Mouse (Mus musculus): ENCODE results near the gene Olfr320. TPM values are rescaled to one million over a fixed set of nuclear protein-coding genes. Genes with fewer than 3 reads are reported as not detected.
"Not testable (repeated sequence)": the region's sequence is repeated elsewhere in the genome, so short reads cannot be mapped to it uniquely, and the experiment has no call there.

Gene Olfr320
- polyA plus RNA-seq, 1 experiment from 2014 or later, result not detected

DNA sequence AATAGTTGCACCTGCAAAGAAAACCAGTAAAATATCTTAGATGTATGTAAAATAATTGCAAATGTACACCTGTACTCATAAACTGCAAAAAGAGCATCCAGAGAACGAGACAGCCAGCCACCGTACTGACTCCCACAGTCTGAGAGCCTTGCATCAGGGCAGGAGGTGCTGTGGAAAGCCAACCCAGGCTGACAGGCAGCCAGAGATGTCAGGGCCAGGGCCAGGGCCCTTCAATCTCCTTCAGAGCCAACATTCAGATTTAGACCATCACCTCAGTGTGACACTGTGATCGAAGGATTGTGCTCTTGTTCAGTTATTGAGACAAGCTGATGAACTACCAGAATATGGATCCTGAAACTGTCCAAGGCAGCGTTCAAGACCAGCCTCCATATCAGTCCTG lies 38.8 kb downstream of the Olfr320 start:
- no peak for ATAC-seq (replicated peaks; ENCODE audit: insufficient number of reproducible peaks, low FRiP score, low TSS enrichment, low read depth)
- WGBS, result 81% methylated on average over 4 of the region's 4 CpGs
- no peaks in the 10 kb centered on the region for H3K27me3 ChIP-seq (ENCODE audit: control insufficient read depth, insufficient read depth, low read length)

DNA sequence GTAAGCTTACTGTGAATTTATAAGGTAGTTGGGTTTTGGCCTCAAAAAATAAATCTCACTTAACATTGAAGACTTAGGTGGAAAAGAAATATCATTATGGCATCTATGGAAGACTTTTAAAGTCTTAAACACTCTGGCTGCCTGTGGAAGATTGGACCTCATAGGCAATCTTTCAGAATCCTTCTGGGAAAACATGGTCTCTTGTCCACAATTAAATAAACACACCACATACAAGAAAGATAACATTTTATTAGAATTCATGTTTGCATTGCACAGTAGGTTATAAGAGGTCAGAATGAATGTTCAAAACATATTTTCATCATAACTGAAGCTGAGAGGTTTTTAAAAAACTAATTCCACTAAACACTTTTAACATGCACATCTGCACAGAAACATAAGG lies 43.0 kb downstream of the Olfr320 start, which contains the start of gene Olfr318:
Gene Olfr318, minus strand, starts transcription at position 101 of the 400 bp plus-strand sequence.
- H3K9ac ChIP-seq (replicated peaks; ENCODE audit: low read length), result no peak within 1 kb of the TSS
- no peaks in the 10 kb centered on the region for H3K9me3 ChIP-seq (replicated peaks; ENCODE audit: control insufficient read depth, low read length)
- H3K4me3 ChIP-seq (ENCODE audit: low read depth, low read length), result no peak within 1 kb of the TSS
- no peaks in the 10 kb centered on the region for H3K27me3 ChIP-seq (ENCODE audit: control insufficient read depth, insufficient read depth, low read length)
- no peak for ATAC-seq (replicated peaks; ENCODE audit: insufficient number of reproducible peaks, low FRiP score, low TSS enrichment, low read depth)
- H3K4me2 ChIP-seq (ENCODE audit: low read depth, low read length), result no peak within 1 kb of the TSS
- no peak for DNase-seq (ENCODE audit: low spot score)
- no peaks in the 10 kb centered on the region for H3K4me1 ChIP-seq (ENCODE audit: control insufficient read depth, insufficient read depth, low read length)
- H3K36me3 ChIP-seq (replicated peaks; ENCODE audit: control insufficient read depth, insufficient read depth, low read depth, low read length), result no peaks in the 10 kb centered on the region
- H3K27ac ChIP-seq (replicated peaks; ENCODE audit: low read depth, low read length), result no peak within 1 kb of the TSS

More for the DNA sequence above, 38.8 kb downstream of the Olfr320 start:
- Histone ChIP-seq H3K4me1 (ENCODE audit: control insufficient read depth, insufficient read depth, low read length) (no peaks in the 10 kb centered on the region), H3K27ac (replicated peaks; ENCODE audit: low read depth, low read length) (no peak overlapping the region), H3K4me3 (ENCODE audit: low read depth, low read length) (no peak overlapping the region), H3K4me2 (ENCODE audit: low read depth, low read length) (no peak overlapping the region), H3K9me3 (replicated peaks; ENCODE audit: control insufficient read depth, low read length) (no peaks in the 10 kb centered on the region), H3K36me3 (replicated peaks; ENCODE audit: control insufficient read depth, insufficient read depth, low read depth, low read length) (no peaks in the 10 kb centered on the region), H3K9ac (replicated peaks; ENCODE audit: low read length) (no peak overlapping the region)
- DNase-seq (ENCODE audit: low spot score), result no peak

DNA sequence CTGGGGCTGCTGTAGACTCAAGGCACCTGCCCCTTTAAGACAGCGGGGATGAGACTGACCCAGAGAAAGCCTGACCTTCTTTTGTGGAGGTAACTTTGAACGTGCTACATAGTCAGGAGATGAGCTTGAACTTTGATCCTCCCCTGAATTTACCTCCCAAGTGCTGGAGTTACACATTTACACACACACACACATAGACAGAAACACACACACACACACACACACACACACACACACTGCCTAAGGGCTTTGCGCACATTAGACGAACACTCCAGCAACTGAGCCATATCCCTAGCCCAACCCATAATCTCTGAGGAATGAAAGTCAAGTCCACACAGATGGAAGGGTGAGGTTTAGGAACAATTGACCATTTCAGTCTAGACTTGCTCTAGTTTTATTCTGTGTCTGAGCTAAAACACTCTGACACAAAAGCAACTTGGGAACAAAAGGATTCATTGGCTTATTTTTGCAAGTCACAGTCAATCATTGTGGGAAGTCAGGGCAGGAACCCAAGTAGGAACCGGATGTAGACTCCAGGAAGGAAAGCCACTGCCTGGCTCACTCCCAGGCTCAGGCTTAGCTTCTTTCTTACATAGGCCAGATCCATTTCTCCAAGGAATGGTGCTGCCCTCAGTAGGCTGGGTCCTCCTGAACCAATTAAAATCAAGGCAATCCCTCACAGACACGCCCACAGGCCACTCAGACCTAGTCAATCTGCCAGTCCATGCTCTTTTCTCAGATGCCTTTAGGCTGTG lies 47.2 kb downstream of the Olfr320 start:
- H3K9ac ChIP-seq (replicated peaks; ENCODE audit: low read length); H3K9me3 ChIP-seq (replicated peaks; ENCODE audit: control insufficient read depth, low read length); H3K36me3 ChIP-seq (replicated peaks; ENCODE audit: control insufficient read depth, insufficient read depth, low read depth, low read length); H3K4me3 ChIP-seq (ENCODE audit: low read depth, low read length); ATAC-seq (replicated peaks; ENCODE audit: insufficient number of reproducible peaks, low FRiP score, low TSS enrichment, low read depth); H3K4me1 ChIP-seq (ENCODE audit: control insufficient read depth, insufficient read depth, low read length); H3K4me2 ChIP-seq (ENCODE audit: low read depth, low read length); H3K27ac ChIP-seq (replicated peaks; ENCODE audit: low read depth, low read length); H3K27me3 ChIP-seq (ENCODE audit: control insufficient read depth, insufficient read depth, low read length); DNase-seq (ENCODE audit: low spot score): not testable (repeated sequence)
- WGBS, result 81% methylated on average over 6 of the region's 6 CpGs

- Histone ChIP-seq H3K27ac (replicated peaks; ENCODE audit: low read depth, low read length) (no peak overlapping the region), H3K4me2 (ENCODE audit: low read depth, low read length) (no peak overlapping the region)
These were observed 52.5 kb downstream of the Olfr320 start for GRCm38 (mm10) chr11:58733372-58733771.

More at GRCm38 (mm10) chr11:58733372-58733771, 52.5 kb downstream of the Olfr320 start:
- H3K4me3 ChIP-seq (ENCODE audit: low read depth, low read length), result no peak overlapping the region
- H3K9ac ChIP-seq (replicated peaks; ENCODE audit: low read length), result no peak overlapping the region
- H3K27me3 ChIP-seq (ENCODE audit: control insufficient read depth, insufficient read depth, low read length), result no peaks in the 10 kb centered on the region
- H3K9me3 ChIP-seq (replicated peaks; ENCODE audit: control insufficient read depth, low read length), result no peaks in the 10 kb centered on the region
- no peaks in the 10 kb centered on the region for H3K4me1 ChIP-seq (ENCODE audit: control insufficient read depth, insufficient read depth, low read length)
- no peak for ATAC-seq (replicated peaks; ENCODE audit: insufficient number of reproducible peaks, low FRiP score, low TSS enrichment, low read depth)
- no peaks in the 10 kb centered on the region for H3K36me3 ChIP-seq (replicated peaks; ENCODE audit: control insufficient read depth, insufficient read depth, low read depth, low read length)
- no peak for DNase-seq (ENCODE audit: low spot score)
- 63% methylated on average over 3 of the region's 3 CpGs for WGBS

Other genes starting within 250 kb of the Olfr320 start
- gene Gm12253, start 248.5 kb upstream of the Olfr320 start, polyA plus RNA-seq (2014; fragmentation: Nextera tagmentation; extraction: Ambion mirVana), result not detected in 2 replicates
- gene Lypd9, start 228.2 kb upstream of the Olfr320 start, polyA plus RNA-seq (2014; fragmentation: Nextera tagmentation; extraction: Ambion mirVana), result not detected in 2 replicates
- not detected in 2 replicates for gene Olfr30, start 218.8 kb upstream of the Olfr320 start, polyA plus RNA-seq (2014; fragmentation: Nextera tagmentation; extraction: Ambion mirVana)
- gene Olfr332, start 188.5 kb upstream of the Olfr320 start, polyA plus RNA-seq (2014; fragmentation: Nextera tagmentation; extraction: Ambion mirVana), result not detected in 2 replicates
- not detected in 2 replicates for gene Olfr331, start 178.5 kb upstream of the Olfr320 start, polyA plus RNA-seq (2014; fragmentation: Nextera tagmentation; extraction: Ambion mirVana)
- gene Olfr330, start 146.3 kb upstream of the Olfr320 start, polyA plus RNA-seq (2014; fragmentation: Nextera tagmentation; extraction: Ambion mirVana), result not detected in 2 replicates
- gene Olfr329-ps, start 134.7 kb upstream of the Olfr320 start, polyA plus RNA-seq (2014; fragmentation: Nextera tagmentation; extraction: Ambion mirVana), result not detected in 2 replicates
- 0.07 TPM in 1 of 2 replicates, not detected in the other for gene Olfr328, start 125.5 kb upstream of the Olfr320 start, polyA plus RNA-seq (2014; fragmentation: Nextera tagmentation; extraction: Ambion mirVana)
- gene Olfr224, start 110.5 kb upstream of the Olfr320 start, polyA plus RNA-seq (2014; fragmentation: Nextera tagmentation; extraction: Ambion mirVana), result not detected in 2 replicates
- not detected in 2 replicates for gene Olfr325, start 103.4 kb upstream of the Olfr320 start, polyA plus RNA-seq (2014; fragmentation: Nextera tagmentation; extraction: Ambion mirVana)
- not detected in 2 replicates for gene Olfr324, start 86.0 kb upstream of the Olfr320 start, polyA plus RNA-seq (2014; fragmentation: Nextera tagmentation; extraction: Ambion mirVana)
- gene 2210407C18Rik, start 65.0 kb upstream of the Olfr320 start, polyA plus RNA-seq (2014; fragmentation: Nextera tagmentation; extraction: Ambion mirVana), result not detected in 2 replicates
- gene Olfr323, start 50.6 kb upstream of the Olfr320 start, polyA plus RNA-seq (2014; fragmentation: Nextera tagmentation; extraction: Ambion mirVana), result not detected in 2 replicates
- 0.28 and 0.43 TPM in 2 replicates for gene Trim58, start 40.6 kb upstream of the Olfr320 start, polyA plus RNA-seq (2014; fragmentation: Nextera tagmentation; extraction: Ambion mirVana)
- not detected in 2 replicates for gene Olfr322, start 22.3 kb upstream of the Olfr320 start, polyA plus RNA-seq (2014; fragmentation: Nextera tagmentation; extraction: Ambion mirVana)
- gene Olfr319, start 18.1 kb downstream of the Olfr320 start, polyA plus RNA-seq (2014; fragmentation: Nextera tagmentation; extraction: Ambion mirVana), result not detected in 2 replicates
- gene Olfr318, start 42.9 kb downstream of the Olfr320 start, polyA plus RNA-seq (2014; fragmentation: Nextera tagmentation; extraction: Ambion mirVana), result not detected in 2 replicates
- gene Olfr317, start 58.1 kb downstream of the Olfr320 start, polyA plus RNA-seq (2014; fragmentation: Nextera tagmentation; extraction: Ambion mirVana), result not detected in 2 replicates
- not detected in 2 replicates for gene Olfr316, start 71.6 kb downstream of the Olfr320 start, polyA plus RNA-seq (2014; fragmentation: Nextera tagmentation; extraction: Ambion mirVana)
- not detected in 2 replicates for gene Olfr315, start 92.1 kb downstream of the Olfr320 start, polyA plus RNA-seq (2014; fragmentation: Nextera tagmentation; extraction: Ambion mirVana)
- gene Olfr314, start 101.9 kb downstream of the Olfr320 start, polyA plus RNA-seq (2014; fragmentation: Nextera tagmentation; extraction: Ambion mirVana), result not detected in 2 replicates
- 2.2 and 2.6 TPM in 2 replicates for gene Fam183b, start 120.9 kb downstream of the Olfr320 start, polyA plus RNA-seq (2014; fragmentation: Nextera tagmentation; extraction: Ambion mirVana)
- gene Olfr313, start 133.9 kb downstream of the Olfr320 start, polyA plus RNA-seq (2014; fragmentation: Nextera tagmentation; extraction: Ambion mirVana), result not detected in 2 replicates
- not detected in 2 replicates for gene Olfr312, start 148.1 kb downstream of the Olfr320 start, polyA plus RNA-seq (2014; fragmentation: Nextera tagmentation; extraction: Ambion mirVana)
- not detected in 2 replicates for gene Olfr311, start 158.2 kb downstream of the Olfr320 start, polyA plus RNA-seq (2014; fragmentation: Nextera tagmentation; extraction: Ambion mirVana)
- gene Gm12258, start 166.1 kb downstream of the Olfr320 start, polyA plus RNA-seq (2014; fragmentation: Nextera tagmentation; extraction: Ambion mirVana), result 14.2 and 14.4 TPM in 2 replicates
- 10.4 and 11.2 TPM in 2 replicates for gene 2810021J22Rik, start 186.1 kb downstream of the Olfr320 start, polyA plus RNA-seq (2014; fragmentation: Nextera tagmentation; extraction: Ambion mirVana)
- gene Zfp39, start 223.1 kb downstream of the Olfr320 start, polyA plus RNA-seq (2014; fragmentation: Nextera tagmentation; extraction: Ambion mirVana), result 7.6 and 8.3 TPM in 2 replicates
- gene Btnl10, start 236.8 kb downstream of the Olfr320 start, polyA plus RNA-seq (2014; fragmentation: Nextera tagmentation; extraction: Ambion mirVana), result 0.04 and 0.10 TPM in 2 replicates